Mouse (Mus musculus) ES-Bruce4 (cell line): Measurements from ENCODE around the gene Kcnab2.

ENCODE experiments used
- CTCF ChIP-seq: IDR thresholded peaks from one replicate; pipeline ENCODE4 v1.8.1; 2011; ENCODE audit warnings: low read depth, low read length
- EP300 ChIP-seq: IDR thresholded peaks from 2 replicates; pipeline ENCODE4 v1.6.1; 2011; ENCODE audit warnings: low read depth, low read length; ENCODE audit not compliant: insufficient read depth
- POLR2A ChIP-seq: IDR thresholded peaks from one replicate; pipeline ENCODE4 v1.8.1; 2011; ENCODE audit warnings: low read length; ENCODE audit not compliant: insufficient read depth

DNA sequence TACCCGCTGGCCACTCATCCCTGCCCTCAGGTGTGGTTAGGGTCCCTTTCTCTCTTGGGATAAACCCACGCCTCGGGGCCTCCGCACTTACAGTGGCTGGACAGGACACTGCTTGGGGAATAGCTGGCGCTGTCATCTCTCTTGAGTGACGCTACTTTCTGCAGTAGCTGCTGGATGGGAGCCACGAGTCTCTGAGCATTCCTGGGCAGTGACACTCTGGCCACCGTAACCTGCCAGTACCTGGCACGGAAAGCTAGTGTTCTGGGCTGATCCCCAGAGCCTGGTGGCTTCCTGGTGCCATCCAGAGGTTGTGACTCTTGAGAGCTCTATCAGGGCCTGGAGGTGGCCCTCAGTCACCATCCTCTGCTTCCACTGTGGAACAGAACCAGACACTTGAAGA lies 14.5 kb downstream of the Kcnab2 start:
- TF ChIP-seq POLR2A, result no peak
- no peak for TF ChIP-seq CTCF
- no peak for TF ChIP-seq EP300
